Mouse (Mus musculus) embryonic facial prominence, embryonic 10.5 days (tissue): ENCODE measurements around the gene Zfp729b. TPM values are rescaled to one million over a fixed set of nuclear protein-coding genes. Genes with fewer than 3 reads are reported as not detected.

Experiments
- DNase-seq: peaks from one replicate; pipeline ENCODE4 v3.0.0-alpha.2; 2017; ENCODE audit warnings: low spot score
- H3K27ac ChIP-seq: fragments of 300-500 bp; sonication (generic); replicated peaks from 2 replicates; pipeline ENCODE4 v1.5.1; 2016; ENCODE audit warnings: mild to moderate bottlenecking
- H3K27me3 ChIP-seq: fragments of 300-500 bp; sonication (generic); replicated peaks from 2 replicates; pipeline ENCODE4 v1.6.1; 2016; ENCODE audit warnings: low read depth, mild to moderate bottlenecking; ENCODE audit not compliant: poor library complexity, severe bottlenecking
- H3K36me3 ChIP-seq: fragments of 300-500 bp; sonication (generic); replicated peaks from 2 replicates; pipeline ENCODE4 v1.6.1; 2016; ENCODE audit warnings: mild to moderate bottlenecking, moderate library complexity
- H3K4me1 ChIP-seq: fragments of 300-500 bp; sonication (generic); 2 replicates; pipeline ENCODE4 v1.6.1; 2016
- H3K4me3 ChIP-seq: fragments of 300-500 bp; sonication (generic); 2 replicates; pipeline ENCODE4 v1.5.1; 2016; ENCODE audit warnings: mild to moderate bottlenecking, moderate library complexity
- H3K9me3 ChIP-seq: fragments of 300-500 bp; sonication (generic); 2 replicates; pipeline ENCODE4 v1.6.1; 2016; ENCODE audit warnings: mild to moderate bottlenecking
- WGBS: fragments of 180-500 bp; shearing (Covaris S2); methylation state at CpG from one replicate; pipeline ENCODE4 v1.1.7; 2016; 5-methylcytosine and 5-hydroxymethylcytosine counted together
- polyA plus RNA-seq: library from polyadenylated mRNA; unstranded; fragments of >200 nt; fragmentation: Nextera tagmentation; extraction: Ambion mirVana; gene quantifications from 2 replicates; pipeline ENCODE4 v1.2.1, GENCODE M21; 2016

Zfp729b gene
- polyA plus RNA-seq, result 3.5 and 4.1 TPM in 2 replicates

GRCm38 (mm10) chr13:67609066-67609876, at the start of gene Zfp729b:
Gene Zfp729b (minus strand): TSS chr13:67609707.
- Histone ChIP-seq H3K27me3 (no peaks in the 10 kb centered on the region), H3K36me3 (0 out of 2 replicates have a peak, but pooled peaks cover 2% of the 10 kb centered on the region), H3K9me3 (0 out of 2 replicates have a peak, but pooled peaks cover 4% of the 10 kb centered on the region), H3K4me1 (peaks cover 6% of the 10 kb centered on the region), H3K27ac (peak within 1 kb of the TSS; percentile 85), H3K4me3 (peak within 1 kb of the TSS; percentile 74)
- 3% methylated on average over 20 of the region's 20 CpGs for WGBS
- DNase-seq, result peak; percentile 90

- DNase-seq, result no peak
- 46% methylated on average over 3 of the region's 3 CpGs for WGBS
- no peaks in the 10 kb centered on the region for H3K27me3 ChIP-seq
- H3K9me3 ChIP-seq, result no peaks in the 10 kb centered on the region
- no peak overlapping the region for H3K27ac ChIP-seq
- H3K4me3 ChIP-seq, result no peak overlapping the region
- no peaks in the 10 kb centered on the region for H3K4me1 ChIP-seq
- H3K36me3 ChIP-seq, result no peaks in the 10 kb centered on the region
Observed at GRCm38 (mm10) chr13:67652496-67652895, 43.0 kb upstream of the Zfp729b start.

- no peaks in the 10 kb centered on the region for H3K27me3 ChIP-seq
- H3K27ac ChIP-seq, result peak within 1 kb of the TSS; percentile 83
- no peaks in the 10 kb centered on the region for H3K9me3 ChIP-seq
- peak within 1 kb of the TSS; percentile 84 for H3K4me3 ChIP-seq
- 0% methylated on average over 19 of the region's 19 CpGs for WGBS
- peak; percentile 84 for DNase-seq
- H3K4me1 ChIP-seq, result peaks cover 4% of the 10 kb centered on the region
- H3K36me3 ChIP-seq, result no peaks in the 10 kb centered on the region
Observed at GRCm38 (mm10) chr13:67637294-67638007, 27.9 kb upstream of the Zfp729b start, which contains the start of the genes Gm49345 and Zfp729a. Gene Gm49345 (minus strand): TSS chr13:67637769. Gene Zfp729a (minus strand): TSS chr13:67637791.

- H3K36me3 ChIP-seq, result 0 out of 2 replicates have a peak, but pooled peaks cover 2% of the 10 kb centered on the region
- 93% methylated on average over 4 of the region's 4 CpGs for WGBS
- no peak overlapping the region for H3K4me3 ChIP-seq
- H3K9me3 ChIP-seq, result 0 out of 2 replicates have a peak, but pooled peaks cover 4% of the 10 kb centered on the region
- no peaks in the 10 kb centered on the region for H3K27me3 ChIP-seq
- peaks cover 6% of the 10 kb centered on the region for H3K4me1 ChIP-seq
- no peak for DNase-seq
- H3K27ac ChIP-seq, result no peak overlapping the region
Observed at GRCm38 (mm10) chr13:67610108-67610507, 601 bp upstream of the Zfp729b start.

GRCm38 (mm10) chr13:67572591-67573189, 36.8 kb downstream of the Zfp729b start:
- Histone ChIP-seq H3K9me3 (no peaks in the 10 kb centered on the region), H3K4me1 (no peaks in the 10 kb centered on the region), H3K27ac (no peak overlapping the region), H3K36me3 (no peaks in the 10 kb centered on the region), H3K27me3 (no peaks in the 10 kb centered on the region), H3K4me3 (no peak overlapping the region)
- WGBS, result 79% methylated on average over 5 of the region's 5 CpGs
- no peak for DNase-seq

GRCm38 (mm10) chr13:67553730-67554129, 55.8 kb downstream of the Zfp729b start, which contains the start of gene Zfp748:
Gene Zfp748 (minus strand): TSS chr13:67553830.
- Histone ChIP-seq H3K9me3 (peaks cover 5% of the 10 kb centered on the region; the same call in 1 of the 2 replicates), H3K27me3 (no peaks in the 10 kb centered on the region), H3K4me1 (peaks cover 11% of the 10 kb centered on the region), H3K36me3 (peaks cover 11% of the 10 kb centered on the region; the same call in 1 of the 2 replicates), H3K4me3 (peak within 1 kb of the TSS; percentile 88), H3K27ac (peak within 1 kb of the TSS; percentile 95)
- 80% methylated on average over 4 of the region's 4 CpGs for WGBS
- DNase-seq, result no peak

GRCm38 (mm10) chr13:67552505-67553346, 56.8 kb downstream of the Zfp729b start:
- H3K36me3 ChIP-seq, result peaks cover 14% of the 10 kb centered on the region
- H3K4me1 ChIP-seq, result peaks cover 11% of the 10 kb centered on the region
- H3K9me3 ChIP-seq, result peaks cover 5% of the 10 kb centered on the region; the same call in 1 of the 2 replicates
- 1% methylated on average over 44 of the region's 44 CpGs for WGBS
- peak overlapping the region; percentile 88 for H3K4me3 ChIP-seq
- H3K27ac ChIP-seq, result peak overlapping the region; percentile 95
- peak; percentile 85 for DNase-seq
- no peaks in the 10 kb centered on the region for H3K27me3 ChIP-seq

- H3K4me3 ChIP-seq, result no peak overlapping the region
- no peaks in the 10 kb centered on the region for H3K4me1 ChIP-seq
- H3K36me3 ChIP-seq, result peaks cover 70% of the 10 kb centered on the region
- H3K9me3 ChIP-seq, result peaks cover 15% of the 10 kb centered on the region; the same call in 1 of the 2 replicates
- DNase-seq, result no peak
- 87% methylated on average over 1 of the region's 1 CpGs for WGBS
- no peaks in the 10 kb centered on the region for H3K27me3 ChIP-seq
- H3K27ac ChIP-seq, result no peak overlapping the region
Observed at GRCm38 (mm10) chr13:67545941-67546340, 63.6 kb downstream of the Zfp729b start.

Other genes starting within 250 kb of the Zfp729b start
- gene Gm28044, start 249.2 kb downstream of the Zfp729b start, polyA plus RNA-seq, result 0.52 TPM in 1 of 2 replicates, not detected in the other
- 0.79 and 0.92 TPM in 2 replicates for gene Zfp953, start 249.1 kb downstream of the Zfp729b start, polyA plus RNA-seq
- not detected in 2 replicates for gene Gm28041, start 234.0 kb downstream of the Zfp729b start, polyA plus RNA-seq
- 0.64 and 1.4 TPM in 2 replicates for gene Zfp456, start 233.9 kb downstream of the Zfp729b start, polyA plus RNA-seq
- gene Zfp429, start 209.9 kb downstream of the Zfp729b start, polyA plus RNA-seq, result 4.2 and 4.5 TPM in 2 replicates
- gene Zfp459, start 188.3 kb downstream of the Zfp729b start, polyA plus RNA-seq, result 1.5 and 1.6 TPM in 2 replicates
- gene Zfp874a, start 158.1 kb downstream of the Zfp729b start, polyA plus RNA-seq, result 8.7 and 11.7 TPM in 2 replicates
- 2.0 and 2.8 TPM in 2 replicates for gene Zfp874b, start 125.4 kb downstream of the Zfp729b start, polyA plus RNA-seq
- 15.3 and 17.1 TPM in 2 replicates for gene Zfp58, start 109.2 kb downstream of the Zfp729b start, polyA plus RNA-seq
- gene Gm26965, start 83.6 kb downstream of the Zfp729b start, polyA plus RNA-seq, result not detected in 2 replicates
- 23.5 and 23.9 TPM in 2 replicates for gene Zfp87, start 83.5 kb downstream of the Zfp729b start, polyA plus RNA-seq
- 15.7 and 15.8 TPM in 2 replicates for gene Zfp748, start 55.9 kb downstream of the Zfp729b start, polyA plus RNA-seq
- gene Gm49345, start 28.1 kb upstream of the Zfp729b start, polyA plus RNA-seq, result 0.15 TPM in 1 of 2 replicates, not detected in the other
- gene Zfp729a, start 28.1 kb upstream of the Zfp729b start, polyA plus RNA-seq, result 2.4 and 2.5 TPM in 2 replicates
- 11.2 and 11.3 TPM in 2 replicates for gene Zfp738, start 77.4 kb upstream of the Zfp729b start, polyA plus RNA-seq
- gene Zfp65, start 119.5 kb upstream of the Zfp729b start, polyA plus RNA-seq, result 6.4 and 7.8 TPM in 2 replicates
- 4.2 and 4.9 TPM in 2 replicates for gene Zfp85, start 145.5 kb upstream of the Zfp729b start, polyA plus RNA-seq
- 3.2 and 3.3 TPM in 2 replicates for gene Zfp493, start 170.0 kb upstream of the Zfp729b start, polyA plus RNA-seq
- 6.0 and 6.5 TPM in 2 replicates for gene Zfp273, start 204.0 kb upstream of the Zfp729b start, polyA plus RNA-seq
- 1.9 and 2.7 TPM in 2 replicates for gene Gm10037, start 221.4 kb upstream of the Zfp729b start, polyA plus RNA-seq